Mouse (Mus musculus) urinary bladder, postnatal 25 days (tissue): ENCODE data around the gene Dcaf17.

Source experiments
- DNase-seq: peaks from one replicate; pipeline ENCODE4 v3.0.0; 2022; ENCODE audit warnings: low spot score

Dcaf17 gene

DNA sequence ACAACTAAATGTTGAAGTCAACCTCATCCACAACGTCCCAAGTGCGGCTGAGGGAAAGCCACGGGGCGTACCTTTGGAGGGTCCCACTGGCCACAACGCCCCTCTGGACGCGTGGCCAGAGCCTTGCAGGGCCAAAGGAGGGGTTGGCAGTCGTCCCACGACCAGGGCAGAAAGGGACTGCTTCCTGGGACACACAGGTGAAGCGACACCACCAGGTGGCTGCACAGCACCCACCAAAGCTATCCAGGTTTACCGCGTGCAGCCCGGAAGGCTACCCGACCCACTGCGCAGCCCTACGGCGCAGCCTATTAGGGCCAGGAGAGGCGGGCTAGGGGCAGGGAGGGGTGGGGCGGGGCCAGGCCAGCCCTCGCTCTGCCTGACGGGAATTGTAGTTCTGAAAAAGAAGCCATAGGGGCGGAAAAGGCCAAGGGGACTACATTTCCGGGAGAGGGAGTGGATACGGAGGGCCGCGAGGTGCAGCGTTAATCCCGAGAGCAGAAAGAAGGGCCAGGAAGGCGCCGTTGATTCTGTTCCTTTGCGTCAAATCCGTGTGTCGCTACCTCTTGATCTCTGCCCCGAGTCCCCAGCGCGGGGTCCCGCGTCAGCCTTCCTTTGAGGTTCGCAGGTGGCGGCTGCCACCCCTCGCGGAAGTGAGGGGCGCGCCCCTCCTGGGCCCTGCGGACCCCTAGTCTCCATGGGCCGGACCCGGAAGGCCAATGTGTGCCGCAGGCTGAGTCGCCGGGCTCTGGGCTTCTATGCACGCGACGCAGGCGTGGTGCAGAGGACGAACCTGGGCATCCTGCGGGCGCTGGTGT is at the start of gene Dcaf17, which contains the start of gene Mettl8:
Gene Dcaf17 (plus strand): TSS at position 29 of the 815 bp plus-strand sequence.
Gene Mettl8 (minus strand): TSS at position 284 of the 815 bp plus-strand sequence.
- DNase-seq: peak; percentile 92

DNA sequence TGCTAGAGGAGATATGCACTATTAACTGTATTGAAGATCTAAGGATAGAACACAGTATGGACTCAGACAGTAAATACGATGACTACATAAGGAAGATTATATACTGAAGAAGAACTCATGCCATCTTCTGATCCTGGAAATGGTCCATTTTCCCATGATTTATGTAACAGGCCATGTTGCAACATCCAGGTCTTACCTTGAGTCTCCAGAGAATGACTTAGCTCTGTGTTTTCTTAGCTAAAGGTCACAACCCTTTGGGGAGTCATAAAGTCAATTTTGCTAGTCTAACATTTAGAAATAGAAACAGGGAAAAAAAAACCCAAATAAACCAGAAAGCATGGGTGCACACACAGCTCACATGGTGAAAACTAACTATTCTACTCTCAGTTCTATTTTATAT is 43.3 kb upstream of the Dcaf17 start:
- DNase-seq: no peak

GRCm38 (mm10) chr2:71013521-71013920 is 41.6 kb upstream of the Dcaf17 start:
- no peak for DNase-seq

DNA sequence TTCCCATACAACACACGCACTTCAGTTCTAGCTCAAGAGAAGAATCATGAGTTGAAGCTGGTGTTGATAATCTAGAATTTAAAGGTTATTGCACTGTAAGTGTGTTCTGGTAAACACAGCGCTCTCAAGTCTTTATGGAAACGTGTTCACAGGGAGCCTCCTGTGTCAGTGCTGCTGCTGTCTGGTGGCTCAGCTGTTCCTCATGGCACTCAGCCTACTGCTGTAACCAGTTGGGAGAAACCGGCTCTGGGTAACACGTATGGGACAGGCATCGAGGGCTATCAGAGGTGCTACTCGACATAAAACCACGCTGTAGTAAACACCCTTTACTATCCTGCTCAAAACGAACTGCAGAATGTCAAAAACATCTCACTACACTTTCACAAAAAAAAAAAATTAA is 35.9 kb upstream of the Dcaf17 start:
- DNase-seq: no peak

GRCm38 (mm10) chr2:71019704-71020375 is 35.3 kb upstream of the Dcaf17 start:
- DNase-seq: no peak

- DNase-seq: no peak
Measured at GRCm38 (mm10) chr2:71020674-71021073, 34.5 kb upstream of the Dcaf17 start.

DNA sequence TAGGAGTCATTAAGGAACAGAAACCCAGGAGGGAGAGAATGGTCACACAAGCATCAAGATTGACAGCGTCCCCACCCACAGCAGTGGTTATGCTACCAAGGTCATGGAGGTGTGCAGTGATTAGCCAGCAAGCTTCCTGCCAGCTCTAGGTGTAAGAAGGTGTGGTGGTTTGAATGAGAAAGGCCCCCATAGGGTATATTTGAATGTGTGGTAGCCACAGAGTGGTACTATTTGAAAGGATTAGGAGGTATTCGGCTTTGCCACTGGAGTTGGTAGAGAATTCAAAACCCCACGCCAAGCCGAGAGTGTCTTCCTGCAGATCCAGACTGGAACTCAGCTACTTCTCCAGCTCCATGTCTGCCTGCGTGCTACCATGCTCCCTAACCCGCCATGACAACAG is 32.1 kb upstream of the Dcaf17 start:
- DNase-seq: no peak

GRCm38 (mm10) chr2:71023986-71024385 is 31.1 kb upstream of the Dcaf17 start:
- DNase-seq: no peak

DNA sequence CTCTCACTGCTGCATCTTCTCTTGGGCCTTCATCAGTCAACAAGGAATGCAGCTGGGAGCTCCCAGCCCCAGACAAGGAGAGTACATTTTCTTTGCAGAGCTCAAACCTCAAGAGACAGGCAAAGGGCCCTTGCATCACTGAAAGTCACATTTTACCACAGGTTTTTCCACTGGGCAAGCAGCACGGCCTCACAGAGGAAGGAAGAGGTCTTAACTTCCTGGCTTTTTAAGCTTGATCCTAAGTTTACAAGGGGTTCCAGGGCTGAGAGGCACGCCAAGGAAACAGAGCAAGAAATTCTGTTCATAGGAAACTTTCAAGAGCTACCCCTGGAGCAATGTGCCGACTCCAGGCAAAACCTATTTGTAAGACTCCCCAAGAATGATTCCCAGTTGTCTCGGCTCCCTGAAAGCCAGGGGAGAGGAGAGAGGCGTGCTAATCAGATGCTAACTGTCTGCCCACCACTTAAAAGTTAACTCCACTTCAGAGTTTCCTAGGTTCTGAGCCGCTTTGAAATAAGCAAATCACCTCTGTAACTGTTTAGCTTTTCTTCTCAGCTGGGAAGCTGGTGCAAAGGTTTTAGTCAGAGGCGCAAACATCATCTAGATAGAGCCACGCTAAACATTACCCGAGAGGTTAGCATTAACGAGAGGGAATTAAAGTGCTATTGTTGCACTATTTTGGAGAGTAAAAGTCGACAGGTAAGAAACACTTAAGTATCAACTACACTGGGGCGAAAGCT is 29.4 kb upstream of the Dcaf17 start:
- no peak for DNase-seq

DNA sequence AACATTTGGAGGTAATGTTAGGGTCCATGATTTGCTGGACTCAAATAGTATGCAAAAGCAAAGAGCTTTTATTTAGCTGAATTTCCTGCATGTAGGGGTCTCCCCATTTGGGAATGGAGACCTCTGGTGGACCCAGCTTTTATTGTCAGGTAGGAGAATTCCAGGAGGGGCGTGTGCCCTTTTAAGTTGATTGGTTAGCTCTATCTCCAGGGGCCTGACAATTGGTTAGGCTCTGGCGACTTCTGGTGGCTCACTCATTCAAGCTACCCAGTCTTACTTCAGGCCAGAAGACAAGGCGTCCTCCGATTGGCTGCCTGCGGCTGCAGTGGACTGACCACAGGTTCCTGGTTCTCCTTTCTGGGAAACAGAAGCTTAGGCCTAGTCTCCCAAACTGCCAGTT is 28.3 kb upstream of the Dcaf17 start:
- DNase-seq: no peak

GRCm38 (mm10) chr2:71027631-71028030 is 27.5 kb upstream of the Dcaf17 start:
- DNase-seq: no peak

DNA sequence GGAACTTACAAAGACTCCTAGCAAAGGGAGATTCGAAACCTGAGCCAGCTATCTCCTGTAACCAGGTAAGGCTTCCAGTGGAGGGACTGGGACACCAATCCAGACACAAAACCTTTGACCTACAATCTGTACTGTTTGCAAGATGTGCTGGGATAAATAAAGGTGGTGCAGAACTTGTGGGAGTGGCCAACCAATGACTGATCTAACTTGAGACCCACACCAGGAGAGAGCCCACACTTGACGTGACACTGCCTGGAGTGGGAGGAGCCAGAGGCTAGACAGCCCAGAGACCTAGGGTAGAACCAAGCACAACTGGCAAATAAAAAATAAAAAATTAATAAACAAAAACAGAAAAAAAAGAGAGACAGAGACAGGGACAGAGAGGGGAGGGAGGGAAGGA is 24.5 kb upstream of the Dcaf17 start:
- no peak for DNase-seq

DNA sequence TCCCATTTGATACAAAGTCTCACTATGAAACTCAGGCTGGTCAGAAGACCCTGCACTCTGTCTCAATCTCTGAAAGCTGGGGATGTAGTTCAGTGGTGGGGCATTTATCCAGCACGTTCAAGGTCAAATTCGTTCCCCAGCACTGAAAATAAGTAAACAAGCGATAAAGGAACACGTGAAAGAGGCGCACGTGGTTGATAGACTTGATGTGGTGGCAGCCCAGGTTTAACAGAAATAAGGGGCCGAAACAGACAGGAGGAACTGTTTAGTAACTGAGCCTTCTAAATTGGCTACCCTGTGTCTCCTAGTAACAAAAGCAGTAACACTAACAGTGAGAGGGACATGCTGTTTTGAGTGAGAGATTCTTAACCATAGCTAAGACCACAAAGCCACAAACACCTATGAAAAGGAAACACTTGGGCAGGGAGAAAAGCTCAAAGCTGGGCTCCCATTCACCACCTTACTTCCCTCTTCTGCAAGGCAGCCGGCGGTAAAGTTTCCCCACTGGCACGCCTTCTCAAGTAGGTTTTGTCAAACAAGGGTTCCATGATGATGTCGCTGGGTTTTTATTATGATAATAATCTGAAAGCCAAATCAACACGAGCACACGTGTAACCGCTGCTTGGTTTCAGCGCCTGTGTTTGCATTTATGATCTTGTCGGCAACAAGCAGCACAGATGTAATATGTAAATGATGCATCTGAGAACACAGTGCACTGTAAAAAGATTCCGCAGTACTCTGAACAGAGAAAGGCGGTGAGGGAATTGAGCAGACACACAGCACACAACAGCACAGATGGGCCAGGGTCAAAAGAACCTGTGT is 22.9 kb upstream of the Dcaf17 start:
- DNase-seq: no peak

DNA sequence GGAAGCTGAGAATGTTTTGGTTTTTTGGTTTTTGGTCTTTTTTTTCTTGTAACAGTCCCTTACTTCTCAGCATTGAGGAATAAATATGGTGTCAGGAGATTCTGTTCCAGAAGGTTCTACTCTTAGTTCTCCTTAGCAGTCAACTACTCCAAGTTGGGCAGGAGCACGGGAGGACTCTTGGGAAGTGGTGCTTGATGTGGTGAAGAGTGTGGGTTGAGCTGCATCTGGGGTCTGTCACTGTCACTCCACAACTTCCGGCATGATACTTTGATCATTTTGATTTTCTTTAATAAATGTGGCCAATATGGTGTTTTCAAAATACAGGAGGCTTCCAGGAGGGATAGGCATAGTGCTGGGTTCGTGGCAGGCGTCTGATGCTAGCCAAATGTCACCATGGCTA is 22.1 kb upstream of the Dcaf17 start:
- no peak for DNase-seq

- DNase-seq: no peak
Measured at GRCm38 (mm10) chr2:71033987-71034386, 21.1 kb upstream of the Dcaf17 start.

DNA sequence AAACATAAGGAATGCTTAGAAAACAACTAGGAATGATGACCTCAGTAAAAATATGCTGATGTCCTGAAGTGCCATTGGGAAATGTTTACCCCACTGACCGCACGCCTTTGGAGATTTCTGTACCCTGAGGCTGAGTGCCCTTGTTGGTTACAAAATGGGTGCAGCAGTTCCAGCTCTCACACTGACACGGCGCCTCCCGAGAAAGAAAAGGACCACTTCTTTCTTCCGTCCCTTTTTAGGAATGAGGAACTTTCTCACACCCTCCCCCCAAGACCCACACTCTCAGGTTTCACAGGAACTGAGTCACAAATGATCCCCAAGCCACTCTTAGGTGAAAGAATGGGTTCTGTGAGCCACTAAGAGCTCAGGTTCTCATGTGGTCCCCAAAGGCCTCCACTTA is 17.7 kb upstream of the Dcaf17 start:
- DNase-seq: no peak

- DNase-seq: peak; percentile 68
Measured at GRCm38 (mm10) chr2:71039522-71040121, 15.5 kb upstream of the Dcaf17 start.

GRCm38 (mm10) chr2:71046151-71046550 is 9.0 kb upstream of the Dcaf17 start:
- DNase-seq: no peak

DNA sequence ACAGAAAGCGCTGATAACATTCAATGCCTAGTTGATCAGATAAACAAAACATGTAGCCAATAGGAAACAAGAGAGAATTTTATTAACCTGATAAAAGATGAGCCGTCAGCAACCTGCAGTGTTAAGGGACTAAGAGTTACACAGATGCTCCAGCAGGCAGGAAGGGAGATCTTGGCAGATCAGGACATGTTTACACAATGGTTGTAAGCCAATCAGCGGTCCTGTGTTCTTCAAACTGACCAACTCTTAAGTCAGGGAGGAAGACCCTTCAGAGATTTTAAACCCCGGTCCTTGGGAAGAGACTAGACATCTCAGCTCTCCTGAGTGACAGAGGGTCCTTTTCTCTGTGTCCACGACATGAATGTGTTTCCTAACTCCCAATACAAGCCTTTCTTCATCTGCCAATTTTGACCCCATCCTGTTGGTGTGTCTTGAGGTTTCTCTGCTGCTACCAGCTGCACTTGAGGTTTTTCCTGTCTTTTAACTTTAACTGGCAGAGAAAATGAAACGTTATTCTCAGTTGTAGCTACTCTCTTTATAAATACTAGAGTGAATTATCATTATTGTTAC is 8.3 kb upstream of the Dcaf17 start:
- no peak for DNase-seq

DNA sequence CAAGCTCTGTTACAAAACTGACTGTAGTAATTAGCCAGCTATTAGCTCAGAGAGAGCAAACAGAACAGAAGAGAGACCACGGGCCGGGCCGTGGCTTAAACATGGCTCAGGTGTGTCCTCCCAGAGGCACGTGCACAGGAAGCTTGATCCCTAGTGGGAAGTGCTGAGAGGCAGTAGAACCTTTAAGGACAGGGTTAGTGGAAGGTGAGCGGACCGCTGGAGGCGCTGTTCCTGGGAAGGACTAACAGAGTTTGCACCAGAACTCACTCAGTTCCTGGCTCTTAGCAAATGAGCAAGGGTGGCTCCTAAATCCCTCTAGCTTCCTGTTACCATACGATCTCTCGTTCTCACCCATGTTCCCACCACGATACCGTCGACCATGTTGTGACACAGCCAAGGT is 6.2 kb upstream of the Dcaf17 start:
- no peak for DNase-seq

DNA sequence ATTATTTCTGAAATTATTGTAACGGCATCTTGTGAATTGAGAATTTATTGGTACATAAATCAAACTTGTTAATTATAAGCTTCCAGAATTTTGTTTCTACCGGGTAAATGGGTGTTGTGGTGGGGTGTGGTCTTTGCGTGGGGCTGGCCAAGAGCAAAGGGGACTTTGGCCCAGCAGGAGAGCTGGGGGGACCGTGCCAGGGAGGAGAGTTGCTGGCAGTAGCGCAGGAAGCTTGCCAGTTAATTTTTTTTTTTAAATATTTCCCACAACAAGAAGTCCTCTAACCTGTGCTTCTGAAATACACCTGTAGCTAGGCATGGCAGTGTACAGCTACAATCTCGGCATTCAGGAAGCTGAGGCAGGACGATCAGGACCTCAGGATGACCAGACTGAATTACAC is 4.6 kb upstream of the Dcaf17 start:
- DNase-seq: no peak
